Mouse (Mus musculus) layer of hippocampus, adult 9-11 months (tissue): Measurements from ENCODE around the gene Lypd3.
"Not testable (repeated sequence)": the region's sequence is repeated elsewhere in the genome, so short reads cannot be mapped to it uniquely, and the experiment has no call there.

ENCODE experiments used
- DNase-seq: peaks from one replicate; pipeline ENCODE4 v3.0.0; 2022

Gene Lypd3

GRCm38 (mm10) chr7:24664959-24665358 lies 28.6 kb downstream of the Lypd3 start:
- no peak for DNase-seq

- DNase-seq: no peak
These were observed 35.6 kb downstream of the Lypd3 start for GRCm38 (mm10) chr7:24671944-24672439.

DNA sequence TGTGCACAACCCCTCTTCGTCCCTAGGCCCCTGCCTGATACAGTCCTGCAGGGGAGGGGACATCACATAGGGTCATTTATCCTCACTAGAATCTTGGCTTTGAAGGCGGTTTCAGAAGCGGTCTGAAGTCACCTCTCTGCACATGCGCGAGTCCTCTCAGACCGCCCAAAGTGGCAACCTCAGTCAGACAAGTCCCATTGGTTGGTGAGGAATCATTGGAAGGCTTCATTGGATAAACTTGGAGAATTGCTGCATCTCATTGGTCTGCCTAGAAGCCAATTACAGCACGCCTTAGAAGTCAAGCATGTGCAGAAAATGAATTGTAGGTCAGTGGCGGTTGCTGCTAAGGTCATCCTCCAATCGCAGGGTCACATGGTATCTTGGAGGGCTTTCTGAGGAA lies 40.2 kb downstream of the Lypd3 start, which contains the start of gene Tex101:
Gene Tex101, minus strand, starts transcription at position 101 of the 400 bp plus-strand sequence.
- no peak for DNase-seq

DNA sequence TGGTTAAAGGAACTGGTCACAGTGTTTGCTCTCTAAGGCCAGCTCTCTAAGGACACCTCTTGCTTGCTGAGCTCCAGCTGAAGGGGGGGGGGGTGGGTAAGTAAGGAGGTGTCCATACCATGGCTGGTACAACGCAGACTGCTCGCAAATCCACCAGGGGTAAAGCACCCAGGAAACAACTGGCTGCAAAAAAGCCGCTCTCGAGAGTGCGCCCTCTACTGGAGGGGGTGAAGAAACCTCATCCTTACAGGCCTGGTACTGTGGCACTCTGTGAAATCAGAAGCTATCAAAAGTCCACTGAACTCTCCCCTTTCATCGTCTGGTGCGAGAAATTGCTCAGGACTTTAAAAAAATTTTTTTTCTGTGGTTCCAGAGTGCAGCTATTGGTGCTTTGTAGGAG lies 47.8 kb downstream of the Lypd3 start:
- DNase-seq: not testable (repeated sequence)

- not testable (repeated sequence) for DNase-seq
These were observed 51.2 kb downstream of the Lypd3 start for GRCm38 (mm10) chr7:24687519-24687918.
